Mouse (Mus musculus) heart, embryonic 16.5 days (tissue): ENCODE measurements around the gene Ccdc65. TPM values are rescaled to one million over a fixed set of nuclear protein-coding genes. Genes with fewer than 3 reads are reported as not detected.

Experiments used
- ATAC-seq: fragments of 200-750 bp; cut with Nextera tagmentation; replicated peaks from 2 replicates; pipeline ENCODE4 v1.8.0; 2017; ENCODE audit warnings: moderate number of reproducible peaks; ENCODE audit not compliant: insufficient read depth, low FRiP score; ENCODE audit errors: extremely low read depth
- H3K27ac ChIP-seq: fragments of 300-500 bp; sonication (generic); 2 replicates; pipeline ENCODE4 v1.5.1; 2014; ENCODE audit warnings: mild to moderate bottlenecking, low read length, control low read depth, moderate library complexity
- H3K27me3 ChIP-seq: fragments of 300-500 bp; sonication (generic); 2 replicates; pipeline ENCODE4 v1.6.1; 2014; ENCODE audit warnings: low read length, mixed read lengths; ENCODE audit not compliant: control insufficient read depth, insufficient read depth
- H3K36me3 ChIP-seq: fragments of 300-500 bp; sonication (generic); 2 replicates; pipeline ENCODE4 v1.6.1; 2014; ENCODE audit not compliant: control insufficient read depth, insufficient read depth
- H3K4me1 ChIP-seq: fragments of 300-500 bp; sonication (generic); 2 replicates; pipeline ENCODE4 v1.6.1; 2014; ENCODE audit warnings: low read length, mixed read lengths; ENCODE audit not compliant: control insufficient read depth, insufficient read depth
- H3K4me2 ChIP-seq: fragments of 300-500 bp; sonication (generic); 2 replicates; pipeline ENCODE4 v1.6.1; 2014; ENCODE audit warnings: low read depth, mild to moderate bottlenecking, control low read depth, low read length
- H3K4me3 ChIP-seq: fragments of 300-500 bp; sonication (generic); 2 replicates; pipeline ENCODE4 v1.5.1; 2014; ENCODE audit warnings: mild to moderate bottlenecking, control low read depth, low read length
- H3K9ac ChIP-seq: fragments of 300-500 bp; sonication (generic); 2 replicates; pipeline ENCODE4 v1.6.1; 2014; ENCODE audit warnings: low read length, control low read depth
- H3K9me3 ChIP-seq: fragments of 300-500 bp; sonication (generic); replicated peaks from 2 replicates; pipeline ENCODE4 v1.6.1; 2016; ENCODE audit warnings: low read length; ENCODE audit not compliant: control insufficient read depth
- WGBS: fragments of 180-500 bp; shearing (Covaris S2); extraction: QIAGEN DNeasy Blood & Tissue Kit; methylation state at CpG from one replicate; pipeline ENCODE4 v1.1.7; 2014; 5-methylcytosine and 5-hydroxymethylcytosine counted together
- polyA plus RNA-seq: library from polyadenylated mRNA; unstranded; fragments of >200 nt; fragmentation: Nextera tagmentation; extraction: Ambion mirVana; gene quantifications from 2 replicates; pipeline ENCODE4 v1.2.1, GENCODE M21; 2015

Ccdc65 gene
- polyA plus RNA-seq, 1 experiment from 2014 or later, result 1.0 TPM

DNA sequence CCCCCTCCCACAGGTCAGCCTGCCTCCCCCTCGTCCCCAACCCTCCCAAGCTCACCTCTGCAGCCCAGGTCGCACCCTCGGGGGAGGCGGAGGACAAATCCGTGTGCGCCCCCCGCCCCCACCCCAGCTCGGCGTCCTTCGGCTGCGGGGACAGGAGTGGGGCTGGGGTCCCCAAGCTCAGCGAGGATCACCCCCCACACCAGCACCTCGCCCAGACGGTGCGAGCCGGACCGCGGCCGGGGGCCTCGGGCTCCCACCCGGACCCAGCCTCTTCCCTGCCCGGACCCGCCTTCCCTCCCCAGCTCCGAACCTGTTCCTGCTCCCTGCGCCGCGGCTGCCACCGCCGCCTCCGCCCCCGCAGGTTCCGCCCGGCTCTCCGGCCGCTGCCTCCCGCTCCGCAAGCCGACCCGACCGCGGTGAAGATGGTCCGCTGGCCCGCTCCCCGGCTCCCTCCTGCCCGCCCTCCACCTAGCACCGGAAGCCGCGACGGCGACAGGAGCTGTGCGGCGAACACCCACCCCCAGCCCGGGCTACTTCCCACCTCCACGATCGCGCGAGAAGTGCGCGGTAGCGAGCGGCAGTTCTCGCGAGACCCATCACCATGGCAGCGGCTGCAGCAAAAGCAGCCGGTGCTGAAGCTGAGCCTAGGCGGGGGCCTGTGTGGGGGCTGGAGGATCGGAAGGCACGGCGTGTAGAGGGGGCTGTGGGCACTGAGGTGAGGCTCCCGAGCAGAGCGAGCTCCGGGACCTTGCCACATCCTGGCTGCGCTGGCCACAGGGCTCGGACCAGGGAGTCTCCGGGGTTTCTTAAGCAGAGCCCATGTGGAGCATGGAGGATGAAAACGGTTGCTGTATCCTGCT is 54.9 kb downstream of the Ccdc65 start, which contains the start of gene Arf3:
Gene Arf3 (minus strand): TSS at position 545 of the 860 bp plus-strand sequence.
- Histone ChIP-seq H3K9me3 (no peaks in the 10 kb centered on the region), H3K9ac (peak within 1 kb of the TSS; percentile 86), H3K36me3 (0 out of 2 replicates have a peak, but pooled peaks cover 7% of the 10 kb centered on the region), H3K27me3 (peaks cover 9% of the 10 kb centered on the region), H3K27ac (peak within 1 kb of the TSS; percentile 85), H3K4me2 (peak within 1 kb of the TSS; percentile 84), H3K4me3 (peak within 1 kb of the TSS; percentile 99), H3K4me1 (peaks cover 12% of the 10 kb centered on the region)
- peak; percentile 94 for ATAC-seq
- under 1% methylated on average over 75 of the region's 76 CpGs for WGBS

DNA sequence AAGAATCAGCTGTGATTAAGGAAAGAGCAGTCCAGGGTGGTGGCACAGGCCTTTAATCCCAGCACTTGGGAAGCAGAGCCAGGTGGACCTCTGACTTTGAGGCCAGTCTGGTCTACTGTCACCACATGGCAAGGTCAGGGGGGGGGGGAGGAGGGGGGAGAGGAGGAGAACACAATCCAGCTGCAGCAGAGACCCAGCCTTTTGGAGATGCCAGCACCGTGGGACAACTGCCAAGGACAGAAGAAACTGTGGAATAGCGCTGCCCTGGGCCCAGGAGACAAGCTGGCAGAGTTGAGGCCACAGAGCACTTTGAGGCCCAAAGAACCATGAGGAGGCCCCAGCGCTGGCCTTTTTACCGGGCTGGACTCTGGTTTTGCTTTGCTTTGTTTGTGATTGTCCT is 57.9 kb downstream of the Ccdc65 start:
- no peak overlapping the region for H3K27ac ChIP-seq
- H3K9ac ChIP-seq, result no peak overlapping the region
- no peak overlapping the region for H3K4me3 ChIP-seq
- peaks cover 16% of the 10 kb centered on the region for H3K27me3 ChIP-seq
- H3K9me3 ChIP-seq, result no peaks in the 10 kb centered on the region
- H3K36me3 ChIP-seq, result no peaks in the 10 kb centered on the region
- 75% methylated on average over 4 of the region's 4 CpGs for WGBS
- H3K4me1 ChIP-seq, result peaks cover 12% of the 10 kb centered on the region
- no peak overlapping the region for H3K4me2 ChIP-seq
- ATAC-seq, result no peak

DNA sequence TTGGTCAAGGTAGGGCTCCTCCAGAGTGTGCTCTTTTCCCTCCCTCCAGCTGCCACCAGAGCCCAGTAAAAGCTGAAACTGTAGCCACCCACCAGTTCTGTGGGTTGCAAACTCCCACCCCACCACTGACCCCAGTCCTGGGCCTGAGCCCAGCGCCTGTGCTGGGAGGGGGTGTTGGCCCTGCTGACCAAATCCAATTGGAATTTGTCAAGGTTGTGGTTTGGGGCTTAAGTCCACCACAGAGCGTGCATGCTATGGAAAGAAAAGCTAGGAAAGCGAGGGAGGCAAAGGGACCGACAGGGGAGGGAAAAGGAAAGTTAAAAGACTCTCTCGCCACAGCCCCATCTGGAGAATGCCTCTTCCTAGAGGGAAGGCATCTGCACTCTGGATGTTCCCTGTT is 60.3 kb downstream of the Ccdc65 start:
- H3K4me2 ChIP-seq, result no peak overlapping the region
- WGBS, result 33% methylated on average over 5 of the region's 5 CpGs
- ATAC-seq, result no peak
- H3K9ac ChIP-seq, result no peak overlapping the region
- no peaks in the 10 kb centered on the region for H3K9me3 ChIP-seq
- no peak overlapping the region for H3K27ac ChIP-seq
- no peaks in the 10 kb centered on the region for H3K36me3 ChIP-seq
- no peak overlapping the region for H3K4me3 ChIP-seq
- peaks cover 28% of the 10 kb centered on the region for H3K27me3 ChIP-seq
- H3K4me1 ChIP-seq, result peaks cover 6% of the 10 kb centered on the region

DNA sequence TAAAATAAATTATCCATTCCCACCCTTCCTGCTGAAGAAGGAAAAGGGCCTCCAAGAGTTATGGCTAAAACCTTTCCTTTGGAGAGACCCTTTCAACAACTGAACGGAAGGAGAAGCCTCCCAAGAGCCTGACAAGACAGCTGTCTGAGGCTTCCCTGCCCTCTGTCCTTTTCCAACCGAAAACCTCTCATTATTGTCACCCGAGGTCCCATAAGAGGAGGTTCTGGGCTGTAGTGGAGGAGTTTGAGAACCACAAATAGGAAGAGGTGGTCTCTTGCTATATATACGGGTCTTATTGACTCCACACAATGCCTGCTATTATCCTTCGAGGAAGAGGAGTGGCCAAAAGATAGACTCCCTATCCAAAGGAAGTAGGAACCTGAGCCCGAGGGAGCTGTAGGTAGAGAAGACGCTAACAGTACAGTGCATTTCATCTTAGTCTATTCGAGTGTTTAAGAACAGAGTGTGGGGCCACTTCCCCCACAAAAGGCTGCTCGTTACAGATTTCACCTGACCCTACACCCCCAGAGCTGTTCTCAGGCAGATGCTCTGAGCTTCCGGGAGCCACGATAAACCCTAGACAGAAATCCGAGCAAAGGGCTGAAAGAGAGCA is 63.9 kb downstream of the Ccdc65 start:
- Histone ChIP-seq H3K9me3 (no peaks in the 10 kb centered on the region), H3K27ac (no peak overlapping the region), H3K4me3 (peak overlapping the region; percentile 48), H3K36me3 (no peaks in the 10 kb centered on the region), H3K4me1 (peaks cover 6% of the 10 kb centered on the region), H3K9ac (no peak overlapping the region), H3K27me3 (peaks cover 47% of the 10 kb centered on the region), H3K4me2 (peak overlapping the region; percentile 72)
- ATAC-seq, result no peak
- 17% methylated on average over 12 of the region's 12 CpGs for WGBS

DNA sequence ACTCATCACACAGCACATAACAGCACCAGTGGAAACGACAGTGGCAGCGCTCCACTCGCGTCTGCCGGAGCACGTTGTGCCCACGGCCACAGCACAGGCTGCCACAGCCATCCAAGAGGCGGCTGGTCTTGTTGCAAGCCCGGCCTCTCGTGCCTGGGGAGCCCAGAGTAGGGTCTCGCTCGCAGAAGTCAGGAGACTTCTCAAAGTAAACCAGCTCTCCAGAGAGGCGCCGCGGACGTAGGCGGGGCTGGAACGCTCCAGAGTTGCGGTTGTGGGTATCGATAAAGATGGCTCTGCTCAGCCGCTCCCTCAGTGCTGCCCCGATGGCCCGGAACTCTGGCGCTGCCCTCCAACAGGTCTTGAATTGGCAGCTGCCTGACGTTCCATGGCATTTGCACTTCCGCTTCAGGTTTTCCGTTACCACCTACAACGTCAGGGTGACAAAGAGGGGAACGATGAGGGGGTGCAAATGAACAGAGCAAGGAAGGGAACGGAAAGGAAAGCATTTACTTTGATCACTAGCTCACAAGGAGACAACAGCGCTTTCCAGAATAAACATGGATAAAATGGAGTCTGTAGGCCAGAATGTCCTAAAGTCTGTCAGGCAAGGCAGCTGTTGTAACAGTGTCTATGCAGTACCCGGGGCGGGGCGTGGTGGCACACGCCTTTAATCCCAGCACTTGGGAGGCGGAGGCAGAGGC is 64.7 kb downstream of the Ccdc65 start:
- WGBS, result 4% methylated on average over 36 of the region's 36 CpGs
- no peaks in the 10 kb centered on the region for H3K9me3 ChIP-seq
- peaks cover 54% of the 10 kb centered on the region for H3K27me3 ChIP-seq
- H3K4me1 ChIP-seq, result peaks cover 13% of the 10 kb centered on the region
- peak overlapping the region; percentile 48 for H3K4me3 ChIP-seq
- H3K4me2 ChIP-seq, result peak overlapping the region; percentile 72
- peak overlapping the region; percentile 63 for H3K9ac ChIP-seq
- no peaks in the 10 kb centered on the region for H3K36me3 ChIP-seq
- H3K27ac ChIP-seq, result no peak overlapping the region
- ATAC-seq, result no peak

Other genes with a start within 250 kb of the Ccdc65 start
- not detected in 2 replicates for gene OR5BS1P, start 238.3 kb upstream of the Ccdc65 start, polyA plus RNA-seq
- not detected in 2 replicates for gene Lalba, start 225.5 kb upstream of the Ccdc65 start, polyA plus RNA-seq
- not detected in 2 replicates for gene Olfr279, start 215.8 kb upstream of the Ccdc65 start, polyA plus RNA-seq
- 77.7 and 79.2 TPM in 2 replicates for gene Kansl2, start 173.9 kb upstream of the Ccdc65 start, polyA plus RNA-seq
- 36.4 and 41.2 TPM in 2 replicates for gene Ccnt1, start 137.3 kb upstream of the Ccdc65 start, polyA plus RNA-seq
- gene 4930415O20Rik, start 137.2 kb upstream of the Ccdc65 start, polyA plus RNA-seq, result 0.64 TPM in 1 of 2 replicates, not detected in the other
- 39.0 and 47.1 TPM in 2 replicates for gene Adcy6, start 98.1 kb upstream of the Ccdc65 start, polyA plus RNA-seq
- 8.2 and 10.5 TPM in 2 replicates for gene Cacnb3, start 77.4 kb upstream of the Ccdc65 start, polyA plus RNA-seq
- gene Ddx23, start 45.3 kb upstream of the Ccdc65 start, polyA plus RNA-seq, result 15.2 and 18.3 TPM in 2 replicates
- 1.1 and 1.7 TPM in 2 replicates for gene Rnd1, start 30.7 kb upstream of the Ccdc65 start, polyA plus RNA-seq
- 23.0 and 27.7 TPM in 2 replicates for gene Fkbp11, start 20.0 kb downstream of the Ccdc65 start, polyA plus RNA-seq
- 35.8 and 36.4 TPM in 2 replicates for gene Arf3, start 55.0 kb downstream of the Ccdc65 start, polyA plus RNA-seq
- gene Wnt10b, start 69.9 kb downstream of the Ccdc65 start, polyA plus RNA-seq, result 0.28 and 0.44 TPM in 2 replicates
- not detected in 2 replicates for gene Wnt1, start 81.7 kb downstream of the Ccdc65 start, polyA plus RNA-seq
- 0.32 and 0.35 TPM in 2 replicates for gene Ddn, start 101.3 kb downstream of the Ccdc65 start, polyA plus RNA-seq
- gene Prkag1, start 123.3 kb downstream of the Ccdc65 start, polyA plus RNA-seq, result 111 and 112 TPM in 2 replicates
- 8.5 and 8.6 TPM in 2 replicates for gene Kmt2d, start 163.0 kb downstream of the Ccdc65 start, polyA plus RNA-seq
- 5.6 and 7.3 TPM in 2 replicates for gene Rhebl1, start 186.3 kb downstream of the Ccdc65 start, polyA plus RNA-seq
- 2.0 and 2.5 TPM in 2 replicates for gene Dhh, start 190.3 kb downstream of the Ccdc65 start, polyA plus RNA-seq
- 13.3 and 13.9 TPM in 2 replicates for gene Lmbr1l, start 210.0 kb downstream of the Ccdc65 start, polyA plus RNA-seq
- 1,504 and 1,594 TPM in 2 replicates for gene Tuba1b, start 226.4 kb downstream of the Ccdc65 start, polyA plus RNA-seq
- gene Gm49450, start 245.3 kb downstream of the Ccdc65 start, polyA plus RNA-seq, result not detected in 2 replicates
- gene Tuba1a, start 245.5 kb downstream of the Ccdc65 start, polyA plus RNA-seq, result 727 and 789 TPM in 2 replicates